Mouse (Mus musculus) cerebellum, adult 2 months (tissue): ENCODE data around the gene Mob3a. TPM values are rescaled to one million over a fixed set of nuclear protein-coding genes. Genes with fewer than 3 reads are reported as not detected.

Source experiments
- DNase-seq, 2 experiments: peaks; one replicate each; pipeline ENCODE4 v3.0.0; 2021
- H3K27ac ChIP-seq: fragments of 200-500 bp; 2 replicates; pipeline ENCODE4 v1.5.1; 2012; ENCODE audit warnings: low read length, control low read depth, inconsistent platforms; ENCODE audit not compliant: insufficient read depth
- H3K27me3 ChIP-seq: fragments of 200-500 bp; 2 replicates; pipeline ENCODE4 v1.6.1; 2012; ENCODE audit warnings: inconsistent platforms, mild to moderate bottlenecking, low read length, moderate library complexity; ENCODE audit not compliant: control insufficient read depth, insufficient read depth
- H3K4me1 ChIP-seq: fragments of 200-500 bp; 2 replicates; pipeline ENCODE4 v1.6.1; 2011; ENCODE audit warnings: low read length; ENCODE audit not compliant: control insufficient read depth, insufficient read depth
- H3K4me3 ChIP-seq: fragments of 200-500 bp; replicated peaks from 2 replicates; pipeline ENCODE3; 2011; ENCODE audit warnings: mild to moderate bottlenecking, low read depth, low read length, control low read depth; ENCODE audit not compliant: insufficient read depth
- CTCF ChIP-seq: fragments of 200-500 bp; IDR thresholded peaks from 2 replicates; pipeline ENCODE4 v1.5.1; 2011; ENCODE audit warnings: low read depth, mild to moderate bottlenecking, control low read depth, low read length, moderate library complexity, borderline replicate concordance; ENCODE audit not compliant: insufficient read depth
- POLR2A ChIP-seq: fragments of 200-500 bp; IDR thresholded peaks from 2 replicates; pipeline ENCODE4 v1.6.1; 2011; ENCODE audit warnings: low read length, control low read depth, borderline replicate concordance; ENCODE audit not compliant: insufficient read depth
- WGBS: fragments of 180-500 bp; shearing (Covaris S2); methylation state at CpG from one replicate; pipeline ENCODE4 v1.1.7; 2018; 5-methylcytosine and 5-hydroxymethylcytosine counted together
- polyA plus RNA-seq: library from polyadenylated mRNA; depleted of rRNA; stranded (reverse); fragments of >200 nt; gene quantifications from 2 replicates; pipeline ENCODE4 v1.2.3, GENCODE M21; 2012

The Mob3a gene
- polyA plus RNA-seq, 1 experiment = 12.6 TPM

GRCm38 (mm10) chr10:80705033-80705432, 3.3 kb upstream of the Mob3a start:
- no peak overlapping the region for H3K4me3 ChIP-seq
- H3K27me3 ChIP-seq = no peaks in the 10 kb centered on the region
- no peak for TF ChIP-seq CTCF
- TF ChIP-seq POLR2A = no peak
- no peak for DNase-seq
- WGBS = 52% methylated on average over 3 of the region's 3 CpGs
- peaks cover 25% of the 10 kb centered on the region for H3K4me1 ChIP-seq
- no peak overlapping the region for H3K27ac ChIP-seq

- Histone ChIP-seq H3K4me1 (peaks cover 25% of the 10 kb centered on the region), H3K27ac (no peak overlapping the region), H3K27me3 (no peaks in the 10 kb centered on the region), H3K4me3 (no peak overlapping the region)
- peak in 1 of 2 experiments; percentile 40 for DNase-seq
- no peak for TF ChIP-seq CTCF
- TF ChIP-seq POLR2A = no peak
- 40% methylated on average over 5 of the region's 5 CpGs for WGBS
These were observed 2.6 kb upstream of the Mob3a start for GRCm38 (mm10) chr10:80704418-80704817.

GRCm38 (mm10) chr10:80703643-80704042, 1.9 kb upstream of the Mob3a start:
- Histone ChIP-seq H3K27me3 (no peaks in the 10 kb centered on the region), H3K4me3 (peak overlapping the region; percentile 68), H3K4me1 (peaks cover 25% of the 10 kb centered on the region), H3K27ac (peak overlapping the region; percentile 32)
- WGBS = 71% methylated on average over 5 of the region's 5 CpGs
- DNase-seq = peak in 1 of 2 experiments; percentile 37
- TF ChIP-seq POLR2A (no peak), CTCF (no peak)

- TF ChIP-seq POLR2A (peak; percentile 62; the same call in 1 of the 2 replicates), CTCF (no peak)
- Histone ChIP-seq H3K27me3 (no peaks in the 10 kb centered on the region), H3K27ac (peak overlapping the region; percentile 32), H3K4me1 (peaks cover 28% of the 10 kb centered on the region), H3K4me3 (peak overlapping the region; percentile 68)
- under 1% methylated on average over 47 of the region's 47 CpGs for WGBS
- peak; percentile 95 to 96 for DNase-seq
These were observed 986 bp upstream of the Mob3a start for GRCm38 (mm10) chr10:80702536-80703390.

GRCm38 (mm10) chr10:80700732-80701131, 1.0 kb downstream of the Mob3a start:
- Histone ChIP-seq H3K27ac (no peak overlapping the region), H3K27me3 (no peaks in the 10 kb centered on the region), H3K4me1 (peaks cover 28% of the 10 kb centered on the region), H3K4me3 (no peak overlapping the region)
- WGBS = 49% methylated on average over 4 of the region's 4 CpGs
- DNase-seq = no peak
- no peak for TF ChIP-seq POLR2A
- no peak for TF ChIP-seq CTCF

GRCm38 (mm10) chr10:80700038-80700504, 1.7 kb downstream of the Mob3a start:
- 86% methylated on average over 7 of the region's 7 CpGs for WGBS
- H3K4me3 ChIP-seq = no peak overlapping the region
- peaks cover 23% of the 10 kb centered on the region for H3K4me1 ChIP-seq

GRCm38 (mm10) chr10:80698605-80699004, 3.2 kb downstream of the Mob3a start:
- TF ChIP-seq CTCF (no peak), POLR2A (no peak)
- 86% methylated on average over 9 of the region's 9 CpGs for WGBS
- no peak overlapping the region for H3K4me3 ChIP-seq
- H3K27ac ChIP-seq = no peak overlapping the region
- H3K27me3 ChIP-seq = no peaks in the 10 kb centered on the region
- H3K4me1 ChIP-seq = peaks cover 11% of the 10 kb centered on the region
- DNase-seq = no peak

More at GRCm38 (mm10) chr10:80700038-80700504, 1.7 kb downstream of the Mob3a start:
- Histone ChIP-seq H3K27ac (no peak overlapping the region), H3K27me3 (no peaks in the 10 kb centered on the region)
- no peak for TF ChIP-seq POLR2A
- TF ChIP-seq CTCF = no peak
- DNase-seq = no peak

- 41% methylated on average over 9 of the region's 9 CpGs for whole genome bisulfite sequencing
- no peaks in the 10 kb centered on the region for H3K27me3 ChIP-seq
- H3K4me1 ChIP-seq = peaks cover 11% of the 10 kb centered on the region; the same call in 1 of the 2 replicates
- H3K27ac ChIP-seq = no peak overlapping the region
- no peak overlapping the region for H3K4me3 ChIP-seq
- TF ChIP-seq POLR2A (no peak), CTCF (no peak)
- DNase-seq = no peak
These were observed 4.0 kb downstream of the Mob3a start for GRCm38 (mm10) chr10:80697812-80698211.
